In the genomic region with DNA sequence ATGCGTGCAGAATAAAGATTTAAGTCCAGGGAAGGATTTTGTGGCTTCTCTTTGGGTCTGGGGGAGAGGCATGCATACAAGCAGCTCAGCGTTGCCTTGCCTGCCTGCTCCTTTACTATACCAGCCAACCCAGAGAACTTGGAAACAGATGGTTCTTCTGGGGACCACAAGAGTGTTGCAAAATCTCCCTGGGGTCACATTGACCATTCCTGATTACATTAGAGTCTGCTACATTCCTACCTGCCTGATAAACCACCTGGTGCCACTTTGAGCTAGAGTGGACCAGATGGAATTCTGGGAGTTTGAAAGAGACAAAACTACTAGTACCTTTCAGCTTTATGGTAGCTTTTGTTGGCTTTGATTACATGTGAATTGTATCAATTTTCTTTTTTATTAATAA, we compare ENCODE assay signal across 1 mouse cellular context.
TF ChIP-seq lines count a peak whose summit lies in the region.

No protein-coding gene starts in this region.

TF ChIP-seq in CH12.LX, 34 proteins besides CTCF, POLR2A, EP300 and RAD21 (continued from another document):
- no peak for TF ChIP-seq MAFK (IDR thresholded peaks at IDR 0.05; ENCODE audit: insufficient replicate concordance, low read length)
- TF ChIP-seq JUND (conservative IDR thresholded peaks at IDR 0.05; ENCODE audit: low read depth, low read length): no peak
- TF ChIP-seq USF2 (conservative IDR thresholded peaks at IDR 0.05; ENCODE audit: low read depth, low read length): no peak
- no peak for TF ChIP-seq IRF4 (IDR thresholded peaks at IDR 0.05; ENCODE audit: low read depth, low read length)
- TF ChIP-seq BHLHE40 (IDR thresholded peaks at IDR 0.05; ENCODE audit: low read depth, low read length): no peak
